Comparison of ENCODE assay signal across 16 mouse cellular contexts in genomic region chr9:61324354-61324753, GRCm38 (mm10). TPM values are rescaled to one million over a fixed set of nuclear protein-coding genes. Genes with fewer than 3 reads are reported as not detected.
DNase-seq lines count a peak whose midpoint lies in the region; ATAC-seq and TF ChIP-seq lines count a peak whose summit lies in the region.
"Had no signal": no experiment of that assay in that cellular context is flagged by ENCODE, and none has a peak within 500 bp of the region (broad histone marks: within the 10 kb centered on the region; RNA-seq: fewer than 3 reads in every experiment).

No protein-coding gene starts in this region.

- no peak overlapping the region for H3K27ac ChIP-seq in lung, embryonic 16.5 days (ENCODE audit: low read length)
- no peak overlapping the region for H3K27ac ChIP-seq in lung, postnatal 0 days (ENCODE audit: low read length)
- H3K27ac ChIP-seq in forebrain, embryonic 13.5 days, result peak overlapping the region; percentile 65
- H3K27ac ChIP-seq in midbrain, embryonic 12.5 days (replicated peaks), result peak overlapping the region; percentile 50; the same call in 1 of the 2 replicates
- no peak overlapping the region for H3K27ac ChIP-seq in heart, embryonic 12.5 days (ENCODE audit: poor library complexity, severe bottlenecking)
- H3K27ac ChIP-seq: macrophage; stomach, postnatal 0 days had no signal

- H3K4me2 ChIP-seq in lung, embryonic 16.5 days (ENCODE audit: low read depth, low read length), result no peak overlapping the region
- no peak overlapping the region for H3K4me2 ChIP-seq in lung, postnatal 0 days (replicated peaks; ENCODE audit: low read depth, low read length)
- peak overlapping the region; percentile 32 for H3K4me2 ChIP-seq in forebrain, embryonic 13.5 days
- peak overlapping the region; percentile 27 for H3K4me2 ChIP-seq in midbrain, embryonic 12.5 days (replicated peaks)
- H3K4me2 ChIP-seq in heart, embryonic 12.5 days, result no peak overlapping the region
- H3K4me2 ChIP-seq: heart, embryonic 11.5 days had no signal

- DNase-seq in lung, postnatal 0 days (ENCODE audit: low spot score), result no peak
- no peak for DNase-seq in testis, postnatal 10 days (ENCODE audit: low spot score)
- DNase-seq in urinary bladder, adult 18-20 months (ENCODE audit: low spot score in 2 of 2), result no peak
- DNase-seq: cerebellum, adult 18-20 months; gastrocnemius, postnatal 14 days; kidney, adult 8-10 months; thymus, postnatal 4 days had no signal

- WGBS in lung, embryonic 16.5 days, result 32% methylated on average over 12 of the region's 12 CpGs
- 46% methylated on average over 12 of the region's 12 CpGs for WGBS in lung, postnatal 0 days
- WGBS in forebrain, embryonic 13.5 days, result 7% methylated on average over 12 of the region's 12 CpGs
- WGBS in midbrain, embryonic 12.5 days, result 5% methylated on average over 11 of the region's 12 CpGs
- 13% methylated on average over 11 of the region's 12 CpGs for WGBS in heart, embryonic 12.5 days

- peaks cover 2% of the 10 kb centered on the region; the same call in 1 of the 2 replicates for H3K4me1 ChIP-seq in lung, embryonic 16.5 days (replicated peaks; ENCODE audit: control insufficient read depth, insufficient read depth, low read length)
- no peaks in the 10 kb centered on the region; the same call in 1 of the 2 replicates for H3K4me1 ChIP-seq in lung, postnatal 0 days (ENCODE audit: insufficient read depth, low read depth, low read length)
- peaks cover 43% of the 10 kb centered on the region for H3K4me1 ChIP-seq in forebrain, embryonic 13.5 days
- peaks cover 37% of the 10 kb centered on the region for H3K4me1 ChIP-seq in midbrain, embryonic 12.5 days
- peaks cover 52% of the 10 kb centered on the region for H3K4me1 ChIP-seq in heart, embryonic 12.5 days (replicated peaks)

- H3K9me3 ChIP-seq in lung, embryonic 16.5 days (ENCODE audit: control insufficient read depth, low read length), result no peaks in the 10 kb centered on the region
- no peaks in the 10 kb centered on the region for H3K9me3 ChIP-seq in lung, postnatal 0 days (ENCODE audit: low read length)
- no peaks in the 10 kb centered on the region for H3K9me3 ChIP-seq in forebrain, embryonic 13.5 days (replicated peaks)
- H3K9me3 ChIP-seq in midbrain, embryonic 12.5 days, result no peaks in the 10 kb centered on the region
- H3K9me3 ChIP-seq in heart, embryonic 12.5 days (replicated peaks), result no peaks in the 10 kb centered on the region

- H3K36me3 ChIP-seq in lung, embryonic 16.5 days (ENCODE audit: control insufficient read depth, insufficient read depth, low read length), result no peaks in the 10 kb centered on the region
- no peaks in the 10 kb centered on the region for H3K36me3 ChIP-seq in lung, postnatal 0 days (ENCODE audit: insufficient read depth, low read length)
- no peaks in the 10 kb centered on the region for H3K36me3 ChIP-seq in forebrain, embryonic 13.5 days (ENCODE audit: poor library complexity, severe bottlenecking)
- no peaks in the 10 kb centered on the region for H3K36me3 ChIP-seq in midbrain, embryonic 12.5 days
- H3K36me3 ChIP-seq in heart, embryonic 12.5 days, result no peaks in the 10 kb centered on the region

- ATAC-seq in lung, embryonic 16.5 days (ENCODE audit: low read depth), result 0 out of 2 replicates have a peak, but pooled peaks have one; percentile 17
- no peak for ATAC-seq in lung, postnatal 0 days
- ATAC-seq in forebrain, embryonic 13.5 days, result 0 out of 2 replicates have a peak, but pooled peaks have one; percentile 19
- peak; percentile 66; the same call in 1 of the 2 replicates for ATAC-seq in midbrain, embryonic 12.5 days (ENCODE audit: low FRiP score, low read depth)
- ATAC-seq in heart, embryonic 12.5 days (ENCODE audit: insufficient number of reproducible peaks, low FRiP score), result no peak

- no peak for TF ChIP-seq EP300 in lung, postnatal 0 days (IDR thresholded peaks at IDR 0.05)

- peaks cover 74% of the 10 kb centered on the region for H3K27me3 ChIP-seq in lung, embryonic 16.5 days (ENCODE audit: control insufficient read depth, insufficient read depth, low read depth, low read length)
- peaks cover 54% of the 10 kb centered on the region for H3K27me3 ChIP-seq in lung, postnatal 0 days (replicated peaks; ENCODE audit: insufficient read depth, low read length)
- H3K27me3 ChIP-seq in forebrain, embryonic 13.5 days, result peaks cover 23% of the 10 kb centered on the region
- peaks cover 43% of the 10 kb centered on the region for H3K27me3 ChIP-seq in midbrain, embryonic 12.5 days
- H3K27me3 ChIP-seq in heart, embryonic 12.5 days (replicated peaks), result peaks cover 99% of the 10 kb centered on the region

- H3K9ac ChIP-seq in lung, embryonic 16.5 days (ENCODE audit: low read length), result no peak overlapping the region
- H3K9ac ChIP-seq in lung, postnatal 0 days (replicated peaks; ENCODE audit: low read depth), result no peak overlapping the region
- peak overlapping the region; percentile 22; the same call in 1 of the 2 replicates for H3K9ac ChIP-seq in forebrain, embryonic 13.5 days
- no peak overlapping the region; the same call in 1 of the 2 replicates for H3K9ac ChIP-seq in midbrain, embryonic 12.5 days (replicated peaks)
- no peak overlapping the region for H3K9ac ChIP-seq in heart, embryonic 12.5 days

- no peak overlapping the region for H3K4me3 ChIP-seq in lung, embryonic 16.5 days (ENCODE audit: low read length)
- H3K4me3 ChIP-seq in lung, postnatal 0 days (ENCODE audit: low read depth, low read length), result no peak overlapping the region
- H3K4me3 ChIP-seq in forebrain, embryonic 13.5 days, result no peak overlapping the region
- H3K4me3 ChIP-seq in midbrain, embryonic 12.5 days, result no peak overlapping the region
- H3K4me3 ChIP-seq in heart, embryonic 12.5 days, result no peak overlapping the region
- H3K4me3 ChIP-seq: erythroblast, embryonic 14.5 days; myocyte had no signal

- TF ChIP-seq CTCF in lung, postnatal 0 days (IDR thresholded peaks at IDR 0.05), result no peak

RNA-seq across cellular contexts. Expression of gene Tle3, which starts 47.8 kb away (rescaled TPM):
- 23.3 and 23.4 TPM in 2 replicates for polyA plus RNA-seq in lung, embryonic 16.5 days (2015; fragmentation: Nextera tagmentation; extraction: Ambion mirVana)
- polyA plus RNA-seq in lung, postnatal 0 days (2015; fragmentation: Nextera tagmentation; extraction: Ambion mirVana), result 16.2 and 16.3 TPM in 2 replicates
- 36.6 and 39.2 TPM in 2 replicates for polyA plus RNA-seq in forebrain, embryonic 13.5 days (2015; fragmentation: Nextera tagmentation; extraction: Ambion mirVana)
- 65.9 and 71.9 TPM in 2 replicates for polyA plus RNA-seq in midbrain, embryonic 12.5 days (2016; fragmentation: Nextera tagmentation; extraction: Ambion mirVana)
- 12.7 and 12.8 TPM in 2 replicates for polyA plus RNA-seq in heart, embryonic 12.5 days (2016; fragmentation: Nextera tagmentation; extraction: Ambion mirVana)

Comparison
In these comparisons a context has a peak if more than half of its experiments do, and no peak if none do; other contexts are left out.
1. ATAC-seq: peak in lung, embryonic 16.5 days (single experiment), forebrain, embryonic 13.5 days (single experiment) and midbrain, embryonic 12.5 days (single experiment); none in lung, postnatal 0 days (single experiment) and heart, embryonic 12.5 days (single experiment).
2. H3K27ac ChIP-seq: peak in forebrain, embryonic 13.5 days (single experiment) and midbrain, embryonic 12.5 days (single experiment); none in lung, embryonic 16.5 days (single experiment), lung, postnatal 0 days (single experiment) and heart, embryonic 12.5 days (single experiment).
3. H3K4me2 ChIP-seq: peak in forebrain, embryonic 13.5 days (single experiment) and midbrain, embryonic 12.5 days (single experiment); none in lung, embryonic 16.5 days (single experiment), lung, postnatal 0 days (single experiment) and heart, embryonic 12.5 days (single experiment).